Mouse (Mus musculus) right cerebral cortex, adult 18-20 months (tissue): ENCODE measurements around the gene Lnx1.

Experiments used
- DNase-seq: peaks from one replicate; pipeline ENCODE4 v3.0.0; 2022; ENCODE audit warnings: mixed read lengths

The Lnx1 gene

DNA sequence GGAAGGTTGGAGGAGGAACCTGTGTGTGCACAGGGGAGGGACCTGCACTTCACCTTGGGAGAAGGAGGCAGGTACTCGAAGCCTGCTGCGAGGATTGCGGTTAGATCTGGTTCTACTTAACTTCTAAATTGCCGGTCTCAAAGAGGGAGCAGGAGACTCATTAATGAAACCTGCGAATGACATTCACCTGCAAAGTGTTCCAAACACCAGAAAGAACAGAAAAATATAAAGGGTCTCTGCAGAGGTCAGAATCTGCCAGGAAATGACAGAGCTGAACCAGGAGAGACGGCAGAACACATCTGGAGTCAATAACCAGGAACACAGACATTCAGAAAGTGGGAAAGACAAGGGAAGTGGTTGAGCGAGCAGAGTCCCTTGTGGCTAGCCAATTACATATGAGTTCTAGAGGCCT lies 8.3 kb downstream of the Lnx1 start:
- no peak for DNase-seq

DNA sequence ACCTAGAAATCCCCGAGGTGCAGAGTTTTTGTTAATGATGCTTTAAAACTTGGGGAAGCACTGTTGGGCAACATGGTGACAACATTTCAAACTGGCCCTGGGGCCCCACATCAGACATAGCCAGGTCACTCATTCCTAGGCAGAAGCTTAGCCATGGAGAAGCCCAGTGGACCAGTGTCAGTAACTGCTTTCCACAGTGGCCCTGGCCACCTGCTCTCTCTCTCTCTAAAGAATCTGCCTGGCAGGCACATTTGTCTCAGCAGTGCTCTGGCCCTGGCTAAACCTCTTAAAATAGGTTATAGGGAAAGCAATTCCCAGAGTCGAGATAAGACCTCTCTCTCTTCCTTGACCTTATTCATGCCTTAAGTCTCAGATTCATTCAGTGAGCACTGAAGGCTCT lies 8.9 kb downstream of the Lnx1 start:
- no peak for DNase-seq

DNA sequence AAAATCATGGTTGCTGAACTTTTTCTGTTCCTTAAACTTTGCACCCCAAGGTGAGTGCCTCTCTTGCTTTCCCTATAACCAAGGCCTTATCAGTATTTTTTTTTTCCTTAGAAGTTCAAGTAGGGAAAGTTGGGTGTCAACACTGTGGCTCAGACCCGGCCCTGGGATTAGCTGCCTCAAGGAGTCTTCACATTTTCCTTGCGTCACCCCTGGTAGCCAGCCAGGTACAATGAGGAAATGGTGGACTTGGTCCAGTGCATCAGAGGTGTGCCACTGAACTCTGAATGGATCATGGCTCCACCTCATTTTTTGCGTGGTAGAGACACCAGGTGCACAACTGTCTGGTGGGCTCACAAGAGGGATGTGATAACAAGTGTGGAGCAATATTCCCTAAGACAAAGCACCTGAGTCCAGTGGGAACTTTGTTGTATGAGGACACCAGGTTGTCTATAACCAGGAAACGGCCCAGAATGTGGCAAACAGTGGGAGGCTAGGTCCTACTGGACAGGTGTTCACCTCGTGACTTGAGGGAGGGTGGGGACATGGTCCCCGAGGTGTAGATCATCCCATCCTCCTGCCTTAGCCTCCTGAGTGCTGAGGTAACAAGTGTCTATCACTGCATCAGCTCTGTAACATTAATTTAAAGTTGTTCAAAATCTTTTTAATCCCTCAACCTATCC lies 10.2 kb downstream of the Lnx1 start:
- DNase-seq: no peak

DNA sequence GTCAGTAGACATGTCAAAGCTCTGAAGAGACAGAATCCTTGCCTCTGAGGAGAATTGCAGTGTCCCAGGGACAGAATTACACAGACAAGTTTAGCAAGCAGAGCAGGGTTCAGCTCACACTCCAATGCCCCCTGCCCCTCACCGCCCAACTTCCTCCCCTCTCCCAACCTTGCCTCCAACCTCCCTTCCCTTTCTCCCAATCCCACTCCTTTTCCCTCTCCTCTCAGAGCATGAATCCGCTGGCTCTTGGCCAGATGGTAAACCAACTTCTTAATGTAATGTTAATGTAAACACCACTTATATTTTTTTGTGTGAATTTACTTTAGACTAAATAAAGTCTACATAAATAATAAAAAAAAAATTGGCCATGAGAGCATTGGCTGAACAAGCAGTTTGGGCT lies 13.9 kb downstream of the Lnx1 start:
- no peak for DNase-seq

DNA sequence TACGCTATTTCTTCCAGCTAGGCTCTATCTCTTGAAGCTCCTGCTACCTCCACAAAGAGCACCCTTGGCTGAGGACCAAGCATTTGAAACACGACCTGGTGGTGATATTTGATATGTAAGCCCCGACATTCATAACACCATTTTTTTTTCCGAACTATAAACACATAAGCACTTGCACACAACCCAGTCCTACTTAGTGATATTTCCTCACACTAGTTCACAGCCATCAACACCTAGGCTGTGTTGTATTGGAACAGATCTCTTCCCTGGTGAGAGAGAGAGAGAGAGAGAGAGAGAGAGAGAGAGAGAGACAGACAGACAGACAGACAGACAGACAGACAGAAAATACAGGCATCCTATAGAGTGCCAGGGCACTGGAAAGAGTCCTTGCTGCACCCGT lies 17.8 kb downstream of the Lnx1 start:
- DNase-seq: no peak

DNA sequence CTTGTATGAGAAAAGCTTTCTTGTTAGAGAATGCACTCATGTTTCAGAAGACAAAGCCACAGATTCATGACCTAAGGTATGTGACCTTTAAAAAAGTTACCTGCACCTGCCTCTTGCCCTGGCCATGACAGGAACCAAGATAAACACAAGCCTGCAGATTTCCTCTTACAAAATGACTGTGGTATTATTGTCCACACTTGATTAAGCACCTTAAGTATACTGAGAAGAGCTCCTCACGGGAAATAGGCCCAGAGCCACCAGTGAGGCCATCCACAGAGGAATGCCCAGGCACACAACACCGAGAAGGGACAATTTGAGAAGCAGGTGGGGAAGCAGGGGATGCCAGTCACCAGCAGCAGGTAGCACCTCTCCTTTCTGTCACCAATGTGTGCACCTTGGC lies 18.9 kb downstream of the Lnx1 start:
- no peak for DNase-seq

DNA sequence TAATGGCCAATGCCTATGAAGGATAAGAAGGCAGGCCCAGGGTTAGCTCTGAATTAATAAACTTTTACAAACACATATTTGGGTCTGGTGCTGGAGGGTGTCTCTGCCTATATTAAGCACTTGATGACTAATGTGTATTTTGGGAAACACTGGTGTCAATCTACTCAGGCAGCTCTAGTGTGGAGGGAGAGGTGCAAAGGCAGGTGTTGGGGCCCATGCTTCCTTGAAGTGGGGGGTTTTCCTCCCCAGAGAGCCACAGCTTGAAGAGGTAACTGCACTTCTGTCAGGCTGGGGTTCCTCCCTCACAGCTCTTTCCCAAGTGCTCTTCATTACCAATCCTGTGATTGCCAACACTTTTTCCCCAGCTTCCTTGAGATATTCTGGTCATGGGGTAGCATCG lies 20.0 kb downstream of the Lnx1 start:
- DNase-seq: no peak

DNA sequence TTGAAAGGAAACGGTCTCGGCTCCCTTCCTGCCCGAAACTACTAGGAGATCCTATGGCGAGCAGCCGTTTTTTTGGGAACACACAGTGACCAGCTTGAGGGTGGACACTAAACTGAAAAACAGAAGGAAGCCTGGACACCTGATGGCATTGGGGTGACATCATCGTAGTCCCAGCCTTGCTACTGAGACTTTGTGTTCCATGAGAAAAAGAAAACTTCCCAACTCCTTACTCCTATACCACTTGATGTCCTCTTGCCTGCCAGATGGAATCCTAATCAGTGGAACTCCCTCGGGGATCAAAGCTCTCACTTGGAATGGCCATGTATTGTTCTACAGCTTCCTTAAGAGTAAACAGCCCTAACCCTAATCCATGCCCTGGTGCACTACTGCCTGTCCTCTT lies 23.1 kb downstream of the Lnx1 start:
- no peak for DNase-seq

DNA sequence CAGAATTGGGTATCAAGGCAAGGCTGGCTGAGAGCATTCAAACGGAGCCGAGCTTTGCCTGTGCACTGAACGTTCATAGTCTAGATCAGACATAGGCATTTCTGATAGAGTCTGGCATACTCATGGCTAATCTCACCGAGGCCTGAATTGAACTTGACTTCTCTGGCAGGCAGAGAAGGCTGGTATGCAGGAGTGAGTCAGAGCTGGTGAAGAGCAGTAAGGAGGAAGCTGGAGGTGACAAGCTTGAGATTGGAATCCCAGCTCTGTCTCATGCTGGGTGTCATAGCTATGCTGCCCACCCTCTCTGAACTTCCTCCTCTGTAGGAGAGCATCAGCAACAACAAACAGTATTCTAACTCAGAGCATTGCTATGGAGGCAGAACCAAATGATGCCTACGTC lies 24.0 kb downstream of the Lnx1 start:
- no peak for DNase-seq

DNA sequence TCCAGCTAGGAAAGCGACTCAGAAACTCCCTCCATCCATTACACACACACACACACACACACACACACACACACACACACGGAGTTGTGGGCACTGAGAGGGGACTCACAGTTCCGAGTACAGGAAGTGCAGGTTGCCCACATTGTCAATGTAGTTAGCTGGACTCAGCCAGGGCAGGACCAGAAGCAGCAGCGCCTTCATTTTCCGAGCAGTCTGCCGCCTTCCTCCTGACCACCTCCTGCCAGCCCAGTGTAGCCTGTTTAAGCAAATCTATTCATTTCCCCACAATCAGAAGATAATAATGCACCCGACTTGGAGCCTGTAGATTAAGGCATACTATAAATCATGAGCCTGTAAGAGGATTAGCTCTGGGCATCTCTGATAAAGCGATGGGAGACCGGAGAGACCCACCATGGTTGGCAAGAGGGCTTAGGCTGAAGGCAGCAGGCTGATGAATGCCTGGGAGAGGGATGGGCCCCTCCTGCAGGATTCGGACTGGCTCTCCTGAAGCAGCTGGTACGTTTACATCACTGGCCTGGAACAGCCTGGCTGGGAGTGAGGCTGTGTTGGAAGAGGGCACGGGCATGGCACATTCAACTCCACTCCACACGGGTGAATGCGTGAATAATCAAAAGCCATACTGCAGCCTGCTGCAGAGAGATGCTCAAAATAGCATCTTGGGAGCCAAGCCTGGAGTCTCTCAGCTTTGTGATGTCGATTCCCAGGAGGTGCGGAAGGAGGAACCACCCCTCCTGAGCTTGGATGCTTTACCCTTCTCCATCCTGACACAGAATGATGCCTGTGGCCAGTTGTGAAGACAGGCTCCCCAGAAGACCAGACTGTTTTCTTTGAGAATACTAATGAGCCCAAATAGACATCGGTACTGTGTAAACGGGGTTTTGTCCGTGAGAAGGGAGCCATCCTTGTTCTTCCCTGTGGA lies 25.0 kb downstream of the Lnx1 start:
- peak; percentile 87 for DNase-seq

DNA sequence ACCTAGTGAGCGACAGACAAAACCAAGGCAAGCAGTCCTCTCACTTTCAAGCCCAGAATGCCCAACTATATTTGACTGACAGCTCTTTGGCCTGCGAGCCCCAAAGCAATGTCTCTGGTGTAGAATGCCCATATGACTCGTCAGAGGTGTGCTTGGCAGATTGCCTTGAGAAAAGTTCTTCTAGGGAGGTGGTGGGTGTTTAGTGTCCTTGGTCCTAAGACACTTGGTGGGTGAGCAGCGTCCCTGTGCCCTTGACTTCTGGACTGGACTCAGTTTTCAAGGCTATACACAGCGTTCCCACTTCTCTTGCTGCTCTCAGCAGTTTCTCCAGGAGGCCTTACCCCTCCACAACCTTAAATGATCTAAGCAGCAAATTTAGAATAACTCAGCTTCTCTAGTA lies 30.2 kb downstream of the Lnx1 start:
- DNase-seq: no peak

DNA sequence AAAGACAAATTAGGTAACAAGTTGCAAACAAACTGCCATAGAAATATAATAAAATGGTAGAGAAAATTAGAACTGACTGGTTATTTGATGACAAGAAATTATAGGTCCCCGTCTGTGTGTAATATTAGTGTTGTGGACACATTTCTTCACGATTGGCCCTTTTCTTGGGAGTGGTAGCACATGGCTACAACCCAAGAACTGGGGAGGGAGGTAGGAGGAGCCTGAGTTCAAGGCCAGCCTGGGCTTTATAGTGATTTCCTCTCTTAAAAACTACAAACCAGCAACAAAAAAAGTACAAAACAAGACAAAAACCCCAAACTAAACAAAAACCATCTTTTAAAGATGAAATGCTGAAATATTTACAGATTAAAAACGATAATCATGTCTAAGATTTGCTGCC lies 31.8 kb downstream of the Lnx1 start:
- no peak for DNase-seq

DNA sequence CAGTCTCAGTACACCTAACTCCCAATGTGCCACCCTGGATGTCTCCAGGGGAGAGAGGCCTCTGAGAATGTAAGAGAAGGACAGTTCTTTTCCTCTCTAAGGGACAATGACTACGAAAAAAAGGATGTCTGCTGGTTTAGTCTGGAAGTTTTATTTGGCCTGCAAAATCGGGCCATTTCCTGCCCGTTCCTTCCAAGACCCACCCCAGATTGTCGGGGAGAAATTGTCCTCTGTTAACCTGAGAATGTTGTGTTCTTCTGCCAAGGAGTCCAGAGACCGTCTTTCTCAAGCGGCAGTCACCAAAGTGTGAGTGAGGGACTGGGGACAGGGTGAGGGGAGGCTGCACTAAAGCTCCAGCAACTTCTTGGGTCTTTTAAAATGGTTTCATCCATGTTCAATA lies 32.8 kb downstream of the Lnx1 start:
- no peak for DNase-seq

DNA sequence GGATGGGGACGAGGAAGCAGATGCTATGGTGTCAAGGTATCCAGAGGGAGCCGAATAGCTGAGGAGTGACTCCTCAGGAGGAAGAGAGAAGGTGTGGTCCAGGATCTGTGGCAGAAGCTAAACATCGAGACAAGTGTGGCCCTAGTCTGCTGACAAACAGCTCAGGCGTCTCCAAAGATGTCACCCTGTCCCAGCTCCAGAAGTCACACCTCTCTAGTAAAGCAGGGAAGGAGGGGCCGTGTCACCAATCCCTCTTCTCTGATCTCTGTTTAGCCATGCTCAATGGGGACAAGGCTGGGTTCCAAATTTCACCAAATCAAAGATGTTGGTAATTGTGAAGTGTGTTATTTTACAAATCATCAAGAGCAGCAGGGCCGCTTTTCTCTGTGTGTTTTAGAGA lies 33.8 kb downstream of the Lnx1 start:
- no peak for DNase-seq

DNA sequence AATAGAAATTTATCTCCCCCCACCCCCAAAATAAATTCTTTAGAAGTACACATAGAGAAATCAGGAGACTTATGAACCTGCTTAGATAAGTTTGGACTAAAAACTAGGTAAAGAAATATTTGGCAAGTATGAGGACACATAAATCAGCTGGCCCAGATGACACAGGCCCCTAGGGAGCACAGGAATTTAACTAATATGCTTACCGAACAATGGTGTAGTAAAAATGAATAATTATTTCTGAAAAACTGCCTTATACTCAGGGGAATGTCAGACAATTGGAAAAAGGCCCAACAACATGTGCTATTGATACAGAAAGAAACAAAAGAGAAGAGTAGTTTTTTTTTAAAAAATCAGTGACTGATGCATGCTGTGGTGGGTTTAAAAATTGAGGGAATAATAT lies 40.1 kb downstream of the Lnx1 start:
- no peak for DNase-seq

DNA sequence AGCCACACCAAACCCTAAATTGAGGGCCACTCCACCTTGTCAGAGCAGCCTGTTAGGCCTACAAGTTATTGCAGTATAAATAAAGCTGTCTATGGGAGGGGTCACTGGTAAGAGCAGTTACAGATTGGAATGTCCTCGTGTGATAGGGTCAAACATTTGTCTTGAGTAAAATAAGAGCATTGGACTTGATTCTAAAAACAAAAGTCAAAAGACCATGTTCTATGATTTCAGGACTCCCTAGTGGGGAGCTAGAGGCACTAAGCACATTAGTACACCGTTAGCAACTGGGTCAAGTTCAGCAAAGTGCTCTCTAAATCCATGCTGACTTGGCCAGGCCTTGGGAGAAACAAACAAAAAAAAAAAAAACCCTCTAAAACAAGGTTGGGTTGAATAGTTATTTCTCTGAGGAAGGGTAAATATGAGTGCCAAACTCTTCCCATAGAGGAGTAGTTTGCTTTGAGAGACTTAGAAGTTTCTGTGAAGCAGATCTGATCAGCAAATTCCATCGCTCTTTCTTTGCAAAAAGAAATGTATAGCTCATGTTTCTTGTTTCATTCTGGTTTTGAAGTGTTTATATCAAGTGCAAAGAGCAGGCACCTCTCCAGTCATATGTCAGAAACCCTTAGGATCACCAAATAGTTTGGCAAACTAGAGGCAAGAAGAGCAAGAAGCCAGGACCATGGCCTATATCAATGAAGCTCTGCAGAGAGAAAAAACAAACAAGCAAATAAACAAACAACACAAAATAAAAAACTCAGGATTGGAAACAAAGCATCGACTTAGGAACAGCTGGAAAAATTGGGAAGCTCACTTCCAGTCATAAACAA lies 40.8 kb downstream of the Lnx1 start:
- no peak for DNase-seq

DNA sequence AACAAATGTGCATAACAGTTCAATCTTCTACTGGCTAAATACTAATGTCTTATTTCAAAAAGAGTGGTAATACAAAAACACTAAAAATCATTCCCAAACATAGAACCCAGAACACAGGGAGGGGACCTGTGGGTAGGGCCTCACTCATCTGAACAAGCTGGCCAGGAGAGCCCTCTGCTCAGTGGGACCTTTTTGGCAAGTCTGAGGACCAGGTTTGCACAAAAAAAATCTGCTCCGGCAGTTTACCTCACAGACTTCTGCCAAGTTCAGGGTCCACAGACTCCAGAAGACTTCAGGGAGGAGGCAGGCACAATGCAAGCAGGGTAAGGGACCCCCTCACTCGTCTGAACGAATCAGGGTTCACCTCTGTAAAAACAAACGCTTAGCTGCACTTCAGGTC lies 42.9 kb downstream of the Lnx1 start:
- no peak for DNase-seq

DNA sequence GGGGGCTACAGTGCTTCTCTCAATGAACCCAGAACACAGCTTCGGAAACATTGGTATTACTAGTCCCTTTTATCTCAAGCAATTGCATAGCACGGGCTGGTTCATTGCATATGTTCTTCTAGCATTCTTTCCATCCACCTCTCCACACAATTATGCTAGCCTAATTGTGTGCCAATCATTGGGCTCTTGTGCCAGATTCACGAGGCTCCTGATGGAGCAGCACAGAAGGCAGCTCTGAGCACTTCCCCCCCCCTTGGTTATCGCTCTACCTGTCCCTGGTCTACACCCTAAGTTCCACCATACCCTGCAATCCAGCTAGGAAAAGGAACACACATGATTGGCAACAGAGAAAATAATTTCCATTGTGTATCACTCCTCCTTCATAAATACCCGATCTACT lies 43.4 kb downstream of the Lnx1 start:
- DNase-seq: no peak

DNA sequence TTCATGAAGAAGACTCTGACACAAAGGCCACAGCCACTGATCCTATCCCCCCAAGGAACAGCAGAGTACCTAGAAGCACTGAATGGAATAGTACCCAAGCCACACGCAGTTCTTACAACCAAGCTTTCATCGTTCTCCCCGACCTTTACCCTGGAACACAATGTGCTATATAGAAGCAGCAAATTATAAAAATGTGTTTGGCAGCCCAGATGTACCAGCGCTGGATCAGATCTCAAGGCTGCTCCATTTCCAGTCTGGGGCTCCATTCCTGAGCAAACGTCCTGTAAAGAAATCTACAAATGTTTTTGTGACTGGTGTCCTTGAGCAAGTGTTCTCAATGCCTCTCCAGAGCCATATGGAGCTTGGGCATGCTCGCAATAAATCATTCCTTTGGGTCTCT lies 44.8 kb downstream of the Lnx1 start:
- no peak for DNase-seq

DNA sequence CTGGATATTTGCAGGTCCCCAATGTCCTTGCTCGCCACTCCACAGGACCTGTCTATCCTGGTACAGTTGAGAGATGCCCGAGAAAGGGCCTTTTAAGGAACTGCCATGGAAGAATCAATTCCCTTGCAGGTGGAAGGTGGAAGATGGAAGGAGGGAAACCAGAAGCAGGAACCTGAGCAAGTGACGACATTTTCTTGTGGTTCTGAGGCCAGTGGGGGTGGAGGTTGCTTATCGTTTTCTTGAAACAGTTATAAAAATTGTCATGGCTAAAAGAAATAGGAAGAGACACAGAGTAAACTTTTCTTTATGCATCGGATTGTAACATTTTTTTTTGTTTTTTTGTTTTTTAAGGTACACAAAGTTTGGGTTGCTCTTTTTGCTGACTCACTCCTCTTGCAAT lies 46.3 kb downstream of the Lnx1 start:
- no peak for DNase-seq

DNA sequence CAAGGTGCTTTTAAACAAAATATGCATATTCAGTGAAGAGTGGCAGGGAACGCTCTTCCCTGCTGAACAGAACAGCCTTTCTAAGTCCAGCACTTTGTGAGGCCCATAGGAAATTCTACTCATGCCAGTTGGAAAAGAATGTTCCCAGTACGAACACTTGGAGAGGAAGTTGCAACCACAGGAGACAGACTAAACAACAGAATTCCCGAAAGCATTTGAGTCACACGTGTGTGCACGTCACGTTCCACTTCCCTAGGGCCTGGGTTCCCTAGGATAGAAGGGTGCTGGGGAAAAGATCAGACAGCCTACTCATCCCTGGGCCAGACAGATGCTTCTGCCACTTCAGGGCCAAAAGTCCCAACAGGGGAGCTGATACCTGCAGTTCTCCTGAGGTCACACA lies 48.2 kb downstream of the Lnx1 start:
- DNase-seq: no peak

DNA sequence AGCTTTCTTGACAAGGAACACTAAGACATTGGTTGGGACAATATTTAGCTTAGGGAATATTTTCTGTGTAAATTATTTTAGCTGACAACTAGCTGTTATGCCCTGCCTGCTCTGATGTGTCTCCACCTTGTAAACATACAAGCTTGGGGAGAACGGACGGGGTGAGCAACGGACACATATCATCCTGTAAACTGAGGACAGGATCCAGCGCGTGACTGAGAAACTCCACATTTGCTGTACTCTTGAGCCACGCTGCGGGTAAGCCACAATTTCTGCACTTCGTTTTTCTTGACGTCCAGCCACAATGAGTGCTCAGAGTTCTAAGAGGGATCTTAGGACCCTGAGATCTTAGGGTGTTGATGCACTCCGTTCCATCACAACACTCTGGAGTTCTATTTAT lies 48.9 kb downstream of the Lnx1 start:
- DNase-seq: no peak

DNA sequence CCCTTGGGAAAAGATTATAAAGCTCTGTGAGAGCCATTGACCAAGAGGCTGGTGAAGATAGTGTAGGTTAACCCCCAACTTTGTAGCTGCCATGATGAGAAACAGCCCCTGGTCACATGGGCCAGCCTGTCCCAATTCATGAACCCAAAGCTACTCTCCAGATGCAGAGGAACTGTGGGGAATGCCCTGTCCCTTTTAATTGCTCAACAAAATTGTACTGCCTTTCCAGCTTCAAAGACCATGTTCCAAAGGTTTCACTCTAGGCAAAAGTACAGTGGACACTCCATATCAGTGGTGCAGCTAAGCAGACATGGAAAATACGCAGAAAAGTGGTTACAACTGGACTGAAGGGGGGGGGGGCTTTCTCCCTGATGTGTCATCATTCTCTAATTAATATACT lies 53.6 kb downstream of the Lnx1 start:
- no peak for DNase-seq

DNA sequence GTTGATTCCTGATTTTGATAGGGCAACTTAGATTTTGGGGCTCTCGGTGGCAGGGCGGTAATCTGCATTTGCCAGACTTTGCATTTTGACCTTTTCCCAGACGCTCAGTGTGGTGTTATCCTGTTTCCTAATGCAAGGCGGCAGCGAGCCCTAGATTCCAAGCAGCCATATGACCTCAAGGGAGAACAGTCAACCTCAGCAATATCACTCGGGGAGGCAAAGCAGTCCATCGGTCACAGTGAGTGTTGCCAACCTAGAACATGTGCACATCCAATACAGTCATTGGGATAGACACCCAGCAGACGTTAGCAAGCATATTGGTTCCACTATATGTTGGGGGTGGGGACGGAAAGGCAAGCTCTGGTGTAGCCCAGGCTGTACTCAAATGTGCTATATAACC lies 54.5 kb downstream of the Lnx1 start:
- no peak for DNase-seq
